Mouse (Mus musculus): ENCODE results near the gene Rag2.

- no peak for TF ChIP-seq CTCF (IDR thresholded peaks at IDR 0.05; ENCODE audit: borderline replicate concordance, insufficient read depth, low read depth, low read length)
- TF ChIP-seq POLR2A (IDR thresholded peaks at IDR 0.05; ENCODE audit: borderline replicate concordance, insufficient read depth, low read length), result no peak
Observed at GRCm38 (mm10) chr2:101665703-101666092, 41.2 kb downstream of the Rag2 start.

Measured in cerebellum, adult 2 months (tissue).